Mouse (Mus musculus): ENCODE data around the gene Cyp4f39. TPM values are rescaled to one million over a fixed set of nuclear protein-coding genes. Genes with fewer than 3 reads are reported as not detected.
"Not testable (repeated sequence)": the region's sequence is repeated elsewhere in the genome, so short reads cannot be mapped to it uniquely, and the experiment has no call there.

Cyp4f39 gene
- polyA plus RNA-seq, 1 experiment from 2014 or later = 1.3 TPM

- Histone ChIP-seq H3K4me1 (ENCODE audit: control insufficient read depth, insufficient read depth, low read depth, low read length) (no peaks in the 10 kb centered on the region), H3K9me3 (ENCODE audit: control insufficient read depth, low read length) (no peaks in the 10 kb centered on the region), H3K4me3 (ENCODE audit: low read length) (no peak overlapping the region), H3K4me2 (ENCODE audit: low read length) (no peak overlapping the region), H3K36me3 (ENCODE audit: control insufficient read depth, insufficient read depth, low read length) (no peaks in the 10 kb centered on the region), H3K9ac (ENCODE audit: low read depth, low read length) (no peak overlapping the region), H3K27me3 (replicated peaks; ENCODE audit: control insufficient read depth, insufficient read depth, low read length) (peaks cover 2% of the 10 kb centered on the region; the same call in 1 of the 2 replicates), H3K27ac (ENCODE audit: low read depth, low read length) (no peak overlapping the region)
- no peak for ATAC-seq
- WGBS = 86% methylated on average over 14 of the region's 14 CpGs
These were observed 29.2 kb downstream of the Cyp4f39 start for GRCm38 (mm10) chr17:32481766-32482165.

GRCm38 (mm10) chr17:32483200-32483599, 30.7 kb downstream of the Cyp4f39 start:
- no peaks in the 10 kb centered on the region for H3K36me3 ChIP-seq (ENCODE audit: control insufficient read depth, insufficient read depth, low read length)
- ATAC-seq = peak; percentile 90
- H3K9me3 ChIP-seq (ENCODE audit: control insufficient read depth, low read length) = no peaks in the 10 kb centered on the region
- WGBS = 16% methylated on average over 18 of the region's 18 CpGs
- peaks cover 2% of the 10 kb centered on the region; the same call in 1 of the 2 replicates for H3K27me3 ChIP-seq (replicated peaks; ENCODE audit: control insufficient read depth, insufficient read depth, low read length)
- H3K4me3 ChIP-seq (ENCODE audit: low read length) = peak overlapping the region; percentile 41
- H3K9ac ChIP-seq (ENCODE audit: low read depth, low read length) = peak overlapping the region; percentile 51
- H3K4me1 ChIP-seq (ENCODE audit: control insufficient read depth, insufficient read depth, low read depth, low read length) = no peaks in the 10 kb centered on the region
- H3K27ac ChIP-seq (ENCODE audit: low read depth, low read length) = peak overlapping the region; percentile 44; the same call in 1 of the 2 replicates
- peak overlapping the region; percentile 63 for H3K4me2 ChIP-seq (ENCODE audit: low read length)

- Histone ChIP-seq H3K4me1 (ENCODE audit: control insufficient read depth, insufficient read depth, low read depth, low read length) (no peaks in the 10 kb centered on the region; the same call in 1 of the 2 replicates), H3K4me2 (ENCODE audit: low read length) (peak overlapping the region; percentile 60), H3K27ac (ENCODE audit: low read depth, low read length) (no peak overlapping the region), H3K4me3 (ENCODE audit: low read length) (peak overlapping the region; percentile 37), H3K9me3 (ENCODE audit: control insufficient read depth, low read length) (no peaks in the 10 kb centered on the region), H3K9ac (ENCODE audit: low read depth, low read length) (peak overlapping the region; percentile 31; the same call in 1 of the 2 replicates), H3K36me3 (ENCODE audit: control insufficient read depth, insufficient read depth, low read length) (no peaks in the 10 kb centered on the region), H3K27me3 (replicated peaks; ENCODE audit: control insufficient read depth, insufficient read depth, low read length) (no peaks in the 10 kb centered on the region)
- ATAC-seq = peak; percentile 76
- 9% methylated on average over 30 of the region's 30 CpGs for WGBS
These were observed 39.9 kb downstream of the Cyp4f39 start for GRCm38 (mm10) chr17:32492349-32492980.

GRCm38 (mm10) chr17:32494601-32495000, 42.1 kb downstream of the Cyp4f39 start:
- Histone ChIP-seq H3K36me3 (ENCODE audit: control insufficient read depth, insufficient read depth, low read length) (no peaks in the 10 kb centered on the region), H3K27ac (ENCODE audit: low read depth, low read length) (no peak overlapping the region), H3K4me3 (ENCODE audit: low read length) (no peak overlapping the region), H3K27me3 (replicated peaks; ENCODE audit: control insufficient read depth, insufficient read depth, low read length) (no peaks in the 10 kb centered on the region), H3K4me1 (ENCODE audit: control insufficient read depth, insufficient read depth, low read depth, low read length) (no peaks in the 10 kb centered on the region; the same call in 1 of the 2 replicates), H3K4me2 (ENCODE audit: low read length) (no peak overlapping the region), H3K9ac (ENCODE audit: low read depth, low read length) (no peak overlapping the region), H3K9me3 (ENCODE audit: control insufficient read depth, low read length) (no peaks in the 10 kb centered on the region)
- WGBS = 71% methylated on average over 1 of the region's 1 CpGs
- ATAC-seq = peak; percentile 82

- not testable (repeated sequence) for ATAC-seq; H3K27ac ChIP-seq (ENCODE audit: low read depth, low read length)
These were observed 48.0 kb downstream of the Cyp4f39 start for GRCm38 (mm10) chr17:32500511-32500910.

GRCm38 (mm10) chr17:32501051-32501450, 48.5 kb downstream of the Cyp4f39 start:
- Histone ChIP-seq H3K9ac (ENCODE audit: low read depth, low read length) (no peak overlapping the region), H3K4me3 (ENCODE audit: low read length) (no peak overlapping the region), H3K4me1 (ENCODE audit: control insufficient read depth, insufficient read depth, low read depth, low read length) (peaks cover 6% of the 10 kb centered on the region), H3K4me2 (ENCODE audit: low read length) (no peak overlapping the region), H3K36me3 (ENCODE audit: control insufficient read depth, insufficient read depth, low read length) (no peaks in the 10 kb centered on the region), H3K9me3 (ENCODE audit: control insufficient read depth, low read length) (no peaks in the 10 kb centered on the region), H3K27ac (ENCODE audit: low read depth, low read length) (no peak overlapping the region), H3K27me3 (replicated peaks; ENCODE audit: control insufficient read depth, insufficient read depth, low read length) (no peaks in the 10 kb centered on the region)
- no peak for ATAC-seq
- WGBS = 72% methylated on average over 3 of the region's 3 CpGs

More at GRCm38 (mm10) chr17:32500511-32500910, 48.0 kb downstream of the Cyp4f39 start:
- H3K36me3 ChIP-seq (ENCODE audit: control insufficient read depth, insufficient read depth, low read length); H3K27me3 ChIP-seq (replicated peaks; ENCODE audit: control insufficient read depth, insufficient read depth, low read length); H3K9ac ChIP-seq (ENCODE audit: low read depth, low read length); H3K9me3 ChIP-seq (ENCODE audit: control insufficient read depth, low read length); H3K4me1 ChIP-seq (ENCODE audit: control insufficient read depth, insufficient read depth, low read depth, low read length); H3K4me2 ChIP-seq (ENCODE audit: low read length); H3K4me3 ChIP-seq (ENCODE audit: low read length): not testable (repeated sequence)
- WGBS = 91% methylated on average over 4 of the region's 4 CpGs

- Histone ChIP-seq H3K27ac (ENCODE audit: low read depth, low read length) (no peak overlapping the region), H3K27me3 (replicated peaks; ENCODE audit: control insufficient read depth, insufficient read depth, low read length) (no peaks in the 10 kb centered on the region), H3K9me3 (ENCODE audit: control insufficient read depth, low read length) (no peaks in the 10 kb centered on the region), H3K4me1 (ENCODE audit: control insufficient read depth, insufficient read depth, low read depth, low read length) (peaks cover 15% of the 10 kb centered on the region), H3K4me2 (ENCODE audit: low read length) (no peak overlapping the region), H3K36me3 (ENCODE audit: control insufficient read depth, insufficient read depth, low read length) (no peaks in the 10 kb centered on the region), H3K9ac (ENCODE audit: low read depth, low read length) (no peak overlapping the region), H3K4me3 (ENCODE audit: low read length) (no peak overlapping the region)
- 78% methylated on average over 2 of the region's 2 CpGs for WGBS
- no peak for ATAC-seq
These were observed 50.6 kb downstream of the Cyp4f39 start for GRCm38 (mm10) chr17:32503111-32503510.

- Histone ChIP-seq H3K27ac (ENCODE audit: low read depth, low read length) (peak within 1 kb of the TSS; percentile 68), H3K4me2 (ENCODE audit: low read length) (peak within 1 kb of the TSS; percentile 92), H3K9me3 (ENCODE audit: control insufficient read depth, low read length) (no peaks in the 10 kb centered on the region), H3K4me1 (ENCODE audit: control insufficient read depth, insufficient read depth, low read depth, low read length) (peaks cover 15% of the 10 kb centered on the region), H3K27me3 (replicated peaks; ENCODE audit: control insufficient read depth, insufficient read depth, low read length) (no peaks in the 10 kb centered on the region), H3K36me3 (ENCODE audit: control insufficient read depth, insufficient read depth, low read length) (no peaks in the 10 kb centered on the region), H3K9ac (ENCODE audit: low read depth, low read length) (peak within 1 kb of the TSS; percentile 70), H3K4me3 (ENCODE audit: low read length) (peak within 1 kb of the TSS; percentile 58)
- 1% methylated on average over 30 of the region's 30 CpGs for whole genome bisulfite sequencing
- peak; percentile 90 for ATAC-seq
These were observed 53.6 kb downstream of the Cyp4f39 start, which contains the start of gene Cyp4f17 for GRCm38 (mm10) chr17:32505851-32506728. Gene Cyp4f17 (plus strand): TSS chr17:32506050.

- no peaks in the 10 kb centered on the region for H3K27me3 ChIP-seq (replicated peaks; ENCODE audit: control insufficient read depth, insufficient read depth, low read length)
- 45% methylated on average over 9 of the region's 9 CpGs for WGBS
- H3K4me1 ChIP-seq (ENCODE audit: control insufficient read depth, insufficient read depth, low read depth, low read length) = peaks cover 15% of the 10 kb centered on the region
- H3K4me2 ChIP-seq (ENCODE audit: low read length) = peak overlapping the region; percentile 92
- peak overlapping the region; percentile 70 for H3K9ac ChIP-seq (ENCODE audit: low read depth, low read length)
- no peaks in the 10 kb centered on the region for H3K36me3 ChIP-seq (ENCODE audit: control insufficient read depth, insufficient read depth, low read length)
- H3K4me3 ChIP-seq (ENCODE audit: low read length) = peak overlapping the region; percentile 58
- ATAC-seq = peak; percentile 19; the same call in 1 of the 2 replicates
- peak overlapping the region; percentile 68 for H3K27ac ChIP-seq (ENCODE audit: low read depth, low read length)
- no peaks in the 10 kb centered on the region for H3K9me3 ChIP-seq (ENCODE audit: control insufficient read depth, low read length)
These were observed 54.3 kb downstream of the Cyp4f39 start for GRCm38 (mm10) chr17:32506729-32507245.
